Mouse (Mus musculus) granulocyte monocyte progenitor cell, adult 5-6 weeks (primary cell): ENCODE measurements at regions not wholly inside any gene's neighbourhood (a gene's known extent, or its start where the extent isn't known, plus 50 kb on each side); places are given as distances from the start of the nearest gene placed in this dataset.

Source experiments
- ATAC-seq: replicated peaks from 2 replicates; pipeline ENCODE4 v1.8.0; 2016; ENCODE audit warnings: mild to moderate bottlenecking, moderate TSS enrichment, inconsistent platforms; ENCODE audit not compliant: poor library complexity, severe bottlenecking

- ATAC-seq: no peak
Measured at GRCm38 (mm10) chr10:111686585-111686984, 180.5 kb downstream of the Phlda1 start.

- ATAC-seq: no peak
Measured at GRCm38 (mm10) chr10:111689587-111689986, 183.5 kb downstream of the Phlda1 start.

GRCm38 (mm10) chr10:111693762-111694161, 187.7 kb downstream of the Phlda1 start:
- ATAC-seq: no peak

- ATAC-seq: no peak
Measured at GRCm38 (mm10) chr10:111694227-111695200, 188.4 kb downstream of the Phlda1 start.

- no peak for ATAC-seq
Measured at GRCm38 (mm10) chr10:111695918-111696760, 190.1 kb downstream of the Phlda1 start.

- peak; percentile 71 for ATAC-seq
Measured at GRCm38 (mm10) chr10:111696987-111697386, 190.9 kb downstream of the Phlda1 start.

- ATAC-seq: no peak
Measured at GRCm38 (mm10) chr10:111699557-111700508, 193.7 kb downstream of the Phlda1 start.

- ATAC-seq: no peak
Measured at GRCm38 (mm10) chr10:111700570-111700969, 194.5 kb downstream of the Phlda1 start.

- ATAC-seq: peak; percentile 80
Measured at GRCm38 (mm10) chr10:111701138-111701537, 195.1 kb downstream of the Phlda1 start.

GRCm38 (mm10) chr10:111702435-111702834, 196.3 kb downstream of the Phlda1 start:
- no peak for ATAC-seq

- ATAC-seq: peak; percentile 52
Measured at GRCm38 (mm10) chr10:111703447-111703846, 197.4 kb downstream of the Phlda1 start.

GRCm38 (mm10) chr10:111711519-111712113, 205.5 kb downstream of the Phlda1 start:
- ATAC-seq: no peak

GRCm38 (mm10) chr10:111712991-111713390, 206.9 kb downstream of the Phlda1 start:
- ATAC-seq: peak; percentile 30; the same call in 1 of the 2 replicates

- ATAC-seq: no peak
Measured at GRCm38 (mm10) chr10:111713676-111714075, 207.6 kb downstream of the Phlda1 start.

- ATAC-seq: no peak
Measured at GRCm38 (mm10) chr10:111715172-111715571, 209.1 kb downstream of the Phlda1 start.

- ATAC-seq: no peak
Measured at GRCm38 (mm10) chr10:111719632-111720031, 213.5 kb downstream of the Phlda1 start.

GRCm38 (mm10) chr10:111721068-111721467, 215.0 kb downstream of the Phlda1 start:
- ATAC-seq: peak; percentile 83

GRCm38 (mm10) chr10:111723885-111724284, 217.8 kb downstream of the Phlda1 start:
- ATAC-seq: no peak
